In the genomic region with DNA sequence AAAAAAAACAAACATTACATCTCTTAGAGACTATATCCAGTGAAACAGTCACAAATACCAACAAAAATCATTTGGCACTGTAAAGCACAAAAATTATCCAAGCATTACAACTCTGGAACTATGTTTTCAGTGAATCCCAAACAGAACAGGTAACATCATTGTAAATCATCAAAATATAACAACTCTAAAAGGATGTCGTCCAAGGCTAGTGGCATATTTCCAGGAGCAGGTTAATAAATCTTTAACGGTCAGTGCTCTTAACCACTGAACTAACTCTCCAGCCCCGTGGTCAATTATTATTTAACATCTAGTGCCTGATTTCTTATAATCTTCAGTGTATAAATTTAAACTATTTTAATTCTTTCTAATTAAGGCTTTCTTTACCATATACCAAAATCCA, we compare ENCODE assay signal across 29 mouse cellular contexts. TPM values are rescaled to one million over a fixed set of nuclear protein-coding genes. Genes with fewer than 3 reads are reported as not detected.
"Had no signal": no experiment of that assay in that cellular context is flagged by ENCODE, and none has a peak within 500 bp of the region (broad histone marks: within the 10 kb centered on the region; RNA-seq: fewer than 3 reads in every experiment).

No protein-coding gene starts in this region.

RNA-seq across cellular contexts. Expression of a gene that starts 39.4 kb away (rescaled TPM):
- total RNA-seq: hematopoietic stem cell, adult 5-6 weeks had no signal
- polyA plus RNA-seq: inflammation-experienced regulatory T-cells, adult 6 months had no signal

RNA-seq across cellular contexts. Expression of a gene that starts 43.3 kb away (rescaled TPM):
- total RNA-seq: heart, adult 2 months; heart, adult 8-10 months; heart, postnatal 10 days; heart, postnatal 14 days; heart, postnatal 25 days; heart, postnatal 36 days; heart, postnatal 4 days; hematopoietic stem cell, adult 5-6 weeks; hindbrain, postnatal 0 days; layer of hippocampus, adult 18-20 months; layer of hippocampus, adult 2 months; layer of hippocampus, adult 8-10 months; layer of hippocampus, postnatal 10 days; layer of hippocampus, postnatal 14 days; layer of hippocampus, postnatal 25 days; layer of hippocampus, postnatal 36 days; left cerebral cortex, adult 18-20 months; left cerebral cortex, adult 2 months; left cerebral cortex, adult 8-10 months had no signal
- polyA plus RNA-seq: heart, adult 2 months; heart, embryonic 10.5 days; heart, embryonic 12.5 days; hindbrain, embryonic 10.5 days; hindbrain, embryonic 11.5 days; hindbrain, embryonic 12.5 days; hindbrain, embryonic 13.5 days; hindbrain, embryonic 14.5 days; hindbrain, embryonic 15.5 days; hindbrain, embryonic 16.5 days; hindbrain, postnatal 0 days had no signal
